7 mouse cellular contexts compared by ENCODE assay signal in the genomic region with DNA sequence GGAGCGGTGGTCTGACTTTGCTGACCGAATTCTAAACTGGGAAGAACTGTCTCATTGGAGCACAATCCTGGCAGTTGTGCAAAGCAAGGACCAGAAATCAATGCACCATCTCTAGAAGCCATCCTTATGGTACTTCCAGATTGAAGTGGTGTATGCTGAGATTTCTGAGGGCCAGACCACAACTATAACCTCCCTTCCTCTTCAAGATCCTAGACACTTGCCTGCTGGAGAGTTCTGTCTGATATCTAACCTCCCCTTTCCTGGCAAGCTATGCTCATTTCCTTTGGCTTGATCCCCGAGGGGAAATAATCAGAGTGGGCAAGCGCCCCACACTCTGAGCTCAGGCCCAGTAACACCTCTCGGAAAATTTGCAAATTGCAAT. TPM values are rescaled to one million over a fixed set of nuclear protein-coding genes. Genes with fewer than 3 reads are reported as not detected.
A peak's percentile ranks its signal among the peaks of the same experiment; 100 is the strongest.
DNase-seq lines count a peak whose midpoint lies in the region; ATAC-seq lines count a peak whose summit lies in the region.

No protein-coding gene starts in this region.

- ATAC-seq in lung, embryonic 16.5 days (ENCODE audit: low read depth), result no peak
- no peak for ATAC-seq in limb, embryonic 15.5 days (ENCODE audit: insufficient number of reproducible peaks, low FRiP score, low TSS enrichment, low read depth)
- no peak for ATAC-seq in stomach, embryonic 15.5 days (ENCODE audit: insufficient read depth, low FRiP score, low read depth)

- H3K4me3 ChIP-seq in lung, embryonic 16.5 days (ENCODE audit: low read length), result peak overlapping the region; percentile 68
- peak overlapping the region; percentile 71 for H3K4me3 ChIP-seq in forebrain, embryonic 10.5 days
- H3K4me3 ChIP-seq in limb, embryonic 15.5 days, result peak overlapping the region; percentile 73
- peak overlapping the region; percentile 57 for H3K4me3 ChIP-seq in stomach, embryonic 15.5 days (replicated peaks)

- peaks cover 59% of the 10 kb centered on the region for H3K4me1 ChIP-seq in lung, embryonic 16.5 days (replicated peaks; ENCODE audit: control insufficient read depth, insufficient read depth, low read length)
- H3K4me1 ChIP-seq in forebrain, embryonic 10.5 days, result peaks cover 92% of the 10 kb centered on the region
- H3K4me1 ChIP-seq in limb, embryonic 15.5 days, result peaks cover 79% of the 10 kb centered on the region
- peaks cover 57% of the 10 kb centered on the region for H3K4me1 ChIP-seq in stomach, embryonic 15.5 days

- H3K4me2 ChIP-seq in lung, embryonic 16.5 days (ENCODE audit: low read depth, low read length), result peak overlapping the region; percentile 82
- H3K4me2 ChIP-seq in limb, embryonic 15.5 days, result peak overlapping the region; percentile 89
- H3K4me2 ChIP-seq in stomach, embryonic 15.5 days, result peak overlapping the region; percentile 81

- 5% methylated on average over 5 of the region's 5 CpGs for WGBS in lung, embryonic 16.5 days
- WGBS in forebrain, embryonic 10.5 days, result 14% methylated on average over 5 of the region's 5 CpGs
- 6% methylated on average over 5 of the region's 5 CpGs for WGBS in limb, embryonic 15.5 days
- 10% methylated on average over 5 of the region's 5 CpGs for WGBS in stomach, embryonic 15.5 days

- H3K9me3 ChIP-seq in lung, embryonic 16.5 days (ENCODE audit: control insufficient read depth, low read length), result no peaks in the 10 kb centered on the region
- no peaks in the 10 kb centered on the region for H3K9me3 ChIP-seq in forebrain, embryonic 10.5 days
- H3K9me3 ChIP-seq in limb, embryonic 15.5 days, result no peaks in the 10 kb centered on the region
- no peaks in the 10 kb centered on the region for H3K9me3 ChIP-seq in stomach, embryonic 15.5 days

- H3K9ac ChIP-seq in lung, embryonic 16.5 days (ENCODE audit: low read length), result peak overlapping the region; percentile 67
- H3K9ac ChIP-seq in limb, embryonic 15.5 days, result peak overlapping the region; percentile 18; the same call in 1 of the 2 replicates
- peak overlapping the region; percentile 44 for H3K9ac ChIP-seq in stomach, embryonic 15.5 days

- peaks cover 8% of the 10 kb centered on the region for H3K36me3 ChIP-seq in lung, embryonic 16.5 days (ENCODE audit: control insufficient read depth, insufficient read depth, low read length)
- H3K36me3 ChIP-seq in forebrain, embryonic 10.5 days (replicated peaks), result peaks cover 7% of the 10 kb centered on the region
- peaks cover 9% of the 10 kb centered on the region for H3K36me3 ChIP-seq in limb, embryonic 15.5 days
- peaks cover 7% of the 10 kb centered on the region for H3K36me3 ChIP-seq in stomach, embryonic 15.5 days

- DNase-seq in lung, postnatal 4 days, result no peak
- DNase-seq in forebrain, embryonic 10.5 days (ENCODE audit: extremely low spot score, low spot score), result no peak
- DNase-seq in cerebellum, adult 8-10 months, result no peak
- no peak for DNase-seq in right cerebral cortex, postnatal 10 days (ENCODE audit: low spot score in 2 of 2)

- peaks cover 25% of the 10 kb centered on the region for H3K27me3 ChIP-seq in lung, embryonic 16.5 days (ENCODE audit: control insufficient read depth, insufficient read depth, low read depth, low read length)
- H3K27me3 ChIP-seq in forebrain, embryonic 10.5 days (ENCODE audit: poor library complexity, severe bottlenecking), result peaks cover 96% of the 10 kb centered on the region
- peaks cover 66% of the 10 kb centered on the region for H3K27me3 ChIP-seq in limb, embryonic 15.5 days
- H3K27me3 ChIP-seq in stomach, embryonic 15.5 days (replicated peaks), result peaks cover 16% of the 10 kb centered on the region

- peak overlapping the region; percentile 98 for H3K27ac ChIP-seq in lung, embryonic 16.5 days (ENCODE audit: low read length)
- peak overlapping the region; percentile 79 for H3K27ac ChIP-seq in forebrain, embryonic 10.5 days
- peak overlapping the region; percentile 91 for H3K27ac ChIP-seq in limb, embryonic 15.5 days
- H3K27ac ChIP-seq in stomach, embryonic 15.5 days, result peak overlapping the region; percentile 99

RNA-seq across cellular contexts. Expression of a gene that starts 1.3 kb away (rescaled TPM):
- 17.0 and 17.1 TPM in 2 replicates for polyA plus RNA-seq in lung, embryonic 16.5 days (2015; fragmentation: Nextera tagmentation; extraction: Ambion mirVana)
- 3.5 and 4.8 TPM in 2 replicates for polyA plus RNA-seq in forebrain, embryonic 10.5 days (2016; fragmentation: Nextera tagmentation; extraction: Ambion mirVana)
- 21.7 and 22.1 TPM in 2 replicates for polyA plus RNA-seq in limb, embryonic 15.5 days (2015; fragmentation: Nextera tagmentation; extraction: Ambion mirVana)
- 19.7 and 23.5 TPM in 2 replicates for polyA plus RNA-seq in stomach, embryonic 15.5 days (2015; fragmentation: Nextera tagmentation; extraction: Ambion mirVana)

RNA-seq across cellular contexts. Expression of a gene that starts 2.1 kb away (rescaled TPM):
- polyA plus RNA-seq in lung, embryonic 16.5 days (2015; fragmentation: Nextera tagmentation; extraction: Ambion mirVana), result 1.1 and 1.2 TPM in 2 replicates
- 0.12 and 0.16 TPM in 2 replicates for polyA plus RNA-seq in forebrain, embryonic 10.5 days (2016; fragmentation: Nextera tagmentation; extraction: Ambion mirVana)
- polyA plus RNA-seq in limb, embryonic 15.5 days (2015; fragmentation: Nextera tagmentation; extraction: Ambion mirVana), result 1.2 and 1.4 TPM in 2 replicates
- 2.0 and 2.6 TPM in 2 replicates for polyA plus RNA-seq in stomach, embryonic 15.5 days (2015; fragmentation: Nextera tagmentation; extraction: Ambion mirVana)

RNA-seq across cellular contexts. Expression of a gene that starts 2.8 kb away (rescaled TPM):
- polyA plus RNA-seq in lung, embryonic 16.5 days (2015; fragmentation: Nextera tagmentation; extraction: Ambion mirVana), result 0.23 and 0.35 TPM in 2 replicates
- not detected in 2 replicates for polyA plus RNA-seq in forebrain, embryonic 10.5 days (2016; fragmentation: Nextera tagmentation; extraction: Ambion mirVana)
- polyA plus RNA-seq in limb, embryonic 15.5 days (2015; fragmentation: Nextera tagmentation; extraction: Ambion mirVana), result 0.14 and 0.36 TPM in 2 replicates
- polyA plus RNA-seq in stomach, embryonic 15.5 days (2015; fragmentation: Nextera tagmentation; extraction: Ambion mirVana), result 0.19 and 0.34 TPM in 2 replicates

RNA-seq across cellular contexts. Expression of a gene that starts 16.7 kb away (rescaled TPM):
- 3.1 TPM in 2 replicates for polyA plus RNA-seq in lung, embryonic 16.5 days (2015; fragmentation: Nextera tagmentation; extraction: Ambion mirVana)
- 2.3 and 2.7 TPM in 2 replicates for polyA plus RNA-seq in forebrain, embryonic 10.5 days (2016; fragmentation: Nextera tagmentation; extraction: Ambion mirVana)
- 5.7 and 6.8 TPM in 2 replicates for polyA plus RNA-seq in limb, embryonic 15.5 days (2015; fragmentation: Nextera tagmentation; extraction: Ambion mirVana)
- polyA plus RNA-seq in stomach, embryonic 15.5 days (2015; fragmentation: Nextera tagmentation; extraction: Ambion mirVana), result 3.4 and 3.8 TPM in 2 replicates

RNA-seq across cellular contexts. Expression of a gene that starts 52.7 kb away (rescaled TPM):
- 70.6 and 82.1 TPM in 2 replicates for polyA plus RNA-seq in lung, embryonic 16.5 days (2015; fragmentation: Nextera tagmentation; extraction: Ambion mirVana)
- 143 and 145 TPM in 2 replicates for polyA plus RNA-seq in forebrain, embryonic 10.5 days (2016; fragmentation: Nextera tagmentation; extraction: Ambion mirVana)
- polyA plus RNA-seq in limb, embryonic 15.5 days (2015; fragmentation: Nextera tagmentation; extraction: Ambion mirVana), result 62.7 and 65.6 TPM in 2 replicates
- 58.5 and 64.0 TPM in 2 replicates for polyA plus RNA-seq in stomach, embryonic 15.5 days (2015; fragmentation: Nextera tagmentation; extraction: Ambion mirVana)
